Mouse (Mus musculus) left cerebral cortex, adult 2 months (tissue): ENCODE measurements around the gene Slc12a7. TPM values are rescaled to one million over a fixed set of nuclear protein-coding genes. Genes with fewer than 3 reads are reported as not detected.
A peak's percentile ranks its signal among the peaks of the same experiment; 100 is the strongest.
"Not testable (repeated sequence)": the region's sequence is repeated elsewhere in the genome, so short reads cannot be mapped to it uniquely, and the experiment has no call there.

ENCODE experiments used
- DNase-seq, 2 experiments: peaks; one replicate each; pipeline ENCODE4 v3.0.0; 2021 to 2022; ENCODE audit warnings: low spot score in 2 of 2, mixed read lengths in 1 of 2; ENCODE audit errors: extremely low spot score in 1 of 2
- H3K27ac ChIP-seq: fragments of 200-600 bp; 2 replicates; pipeline ENCODE4 v1.8.1; 2022
- H3K4me3 ChIP-seq: fragments of 200-600 bp; 2 replicates; pipeline ENCODE4 v1.8.1; 2022
- CTCF ChIP-seq: fragments of 200-600 bp; IDR thresholded peaks from 2 replicates; pipeline ENCODE4 v1.8.1; 2022; ENCODE audit warnings: antibody characterized with exemption, mild to moderate bottlenecking, moderate library complexity
- intact Hi-C: fragments of 180-260 bp; cut with DNase I; formaldehyde crosslinking; loops from one replicate; pipeline ENCODE4 v1.15.1; 2025
- total RNA-seq, 2 experiments: library from RNA; stranded (reverse); gene quantifications; 2 replicates each; pipeline ENCODE4 v1.2.3; 2021

Slc12a7 gene
- total RNA-seq, 2 experiments from 2014 or later, result 2.4 to 4.8 TPM

GRCm38 (mm10) chr13:73723081-73723668, 9.7 kb upstream of the Slc12a7 start:
- intact Hi-C loops, result no loop called here

GRCm38 (mm10) chr13:73725315-73725714, 7.6 kb upstream of the Slc12a7 start:
- DNase-seq, result no peak
- intact Hi-C loops, result no loop called here
- TF ChIP-seq CTCF, result no peak
- Histone ChIP-seq H3K4me3 (no peak overlapping the region), H3K27ac (no peak overlapping the region)

More at GRCm38 (mm10) chr13:73723081-73723668, 9.7 kb upstream of the Slc12a7 start:
- TF ChIP-seq CTCF, result peak; percentile 72
- Histone ChIP-seq H3K4me3 (no peak overlapping the region), H3K27ac (no peak overlapping the region)
- peak; percentile 20 to 29 for DNase-seq

GRCm38 (mm10) chr13:73727621-73728025, 5.3 kb upstream of the Slc12a7 start:
- no peak for DNase-seq
- intact Hi-C loops, result no loop called here
- TF ChIP-seq CTCF, result no peak
- no peak overlapping the region for H3K27ac ChIP-seq
- H3K4me3 ChIP-seq, result no peak overlapping the region

- H3K4me3 ChIP-seq, result no peak overlapping the region
- H3K27ac ChIP-seq, result no peak overlapping the region
- DNase-seq, result no peak
- intact Hi-C loops, result no loop called here
- no peak for TF ChIP-seq CTCF
These were observed 4.3 kb upstream of the Slc12a7 start for GRCm38 (mm10) chr13:73728633-73729032.

- Histone ChIP-seq H3K27ac (no peak overlapping the region), H3K4me3 (no peak overlapping the region)
- intact Hi-C loops, result no loop called here
- no peak for TF ChIP-seq CTCF
- DNase-seq, result no peak
These were observed 2.0 kb upstream of the Slc12a7 start for GRCm38 (mm10) chr13:73730913-73731312.

- intact Hi-C loops, result no loop called here
- no peak overlapping the region for H3K27ac ChIP-seq
- no peak for TF ChIP-seq CTCF
- no peak for DNase-seq
- no peak overlapping the region for H3K4me3 ChIP-seq
These were observed 659 bp upstream of the Slc12a7 start for GRCm38 (mm10) chr13:73732235-73732634.

GRCm38 (mm10) chr13:73734379-73734778, 1.5 kb downstream of the Slc12a7 start:
- no peak for DNase-seq
- no peak overlapping the region for H3K4me3 ChIP-seq
- TF ChIP-seq CTCF, result no peak
- intact Hi-C loops, result no loop called here
- H3K27ac ChIP-seq, result no peak overlapping the region

- DNase-seq, result no peak
- TF ChIP-seq CTCF, result no peak
- Histone ChIP-seq H3K27ac (no peak overlapping the region), H3K4me3 (no peak overlapping the region)
- intact Hi-C loops, result no loop called here
These were observed 2.4 kb downstream of the Slc12a7 start for GRCm38 (mm10) chr13:73735270-73735669.

GRCm38 (mm10) chr13:73735928-73736327, 3.0 kb downstream of the Slc12a7 start:
- TF ChIP-seq CTCF, result no peak
- Histone ChIP-seq H3K4me3 (no peak overlapping the region), H3K27ac (no peak overlapping the region)
- intact Hi-C loops, result no loop called here
- no peak for DNase-seq

GRCm38 (mm10) chr13:73736943-73737342, 4.0 kb downstream of the Slc12a7 start:
- no peak for DNase-seq
- no peak for TF ChIP-seq CTCF
- intact Hi-C loops, result no loop called here
- Histone ChIP-seq H3K4me3 (no peak overlapping the region), H3K27ac (no peak overlapping the region)

GRCm38 (mm10) chr13:73740399-73740944, 7.6 kb downstream of the Slc12a7 start:
- intact Hi-C loops, H3K4me3 ChIP-seq, DNase-seq, H3K27ac ChIP-seq: not testable (repeated sequence)

GRCm38 (mm10) chr13:73742944-73743343, 10.1 kb downstream of the Slc12a7 start:
- no peak for DNase-seq
- intact Hi-C loops, result no loop called here
- Histone ChIP-seq H3K4me3 (no peak overlapping the region), H3K27ac (no peak overlapping the region)
- TF ChIP-seq CTCF, result no peak

GRCm38 (mm10) chr13:73743662-73744061, 10.8 kb downstream of the Slc12a7 start:
- intact Hi-C loops, result no loop called here
- no peak for TF ChIP-seq CTCF
- H3K27ac ChIP-seq, result no peak overlapping the region
- DNase-seq, result no peak
- no peak overlapping the region for H3K4me3 ChIP-seq
